In the genomic region with DNA sequence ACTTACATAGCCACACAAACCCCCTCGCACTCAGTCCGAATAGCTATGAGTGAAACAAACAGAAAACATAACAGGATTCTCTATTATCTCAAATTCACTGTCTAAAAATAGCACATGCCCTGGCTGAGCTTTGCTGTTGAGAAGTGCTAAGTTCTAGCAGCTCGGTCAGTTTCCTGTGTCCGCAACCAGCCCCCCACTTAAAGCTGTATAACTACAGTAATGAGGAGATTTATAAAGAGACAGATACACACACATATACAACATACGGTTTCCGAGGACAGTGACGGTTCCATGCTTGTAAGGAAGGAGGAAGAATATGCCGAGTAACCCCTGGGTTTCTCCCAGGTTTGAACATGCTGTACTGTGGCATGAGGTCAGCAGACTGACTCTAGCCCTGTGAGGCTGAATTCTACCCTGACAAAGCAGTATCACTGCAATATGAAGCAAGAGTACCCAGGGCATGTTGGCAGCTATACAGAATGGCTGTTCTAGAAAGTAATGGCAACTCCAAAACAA, we compare ENCODE assay signal across 8 mouse cellular contexts.
A peak's percentile ranks its signal among the peaks of the same experiment; 100 is the strongest.
DNase-seq lines count a peak whose midpoint lies in the region; ATAC-seq lines count a peak whose summit lies in the region.

No protein-coding gene starts in this region.

- WGBS in forebrain, embryonic 16.5 days, result 72% methylated on average over 8 of the region's 8 CpGs
- WGBS in forebrain, embryonic 12.5 days, result 89% methylated on average over 8 of the region's 8 CpGs
- 14% methylated on average over 8 of the region's 8 CpGs for WGBS in heart, embryonic 15.5 days
- 22% methylated on average over 8 of the region's 8 CpGs for WGBS in liver, embryonic 15.5 days (ENCODE audit: insufficient replicate concordance)

- H3K27ac ChIP-seq in forebrain, embryonic 16.5 days (ENCODE audit: low read length), result peak overlapping the region; percentile 20; the same call in 1 of the 2 replicates
- H3K27ac ChIP-seq in forebrain, embryonic 12.5 days, result no peak overlapping the region
- peak overlapping the region; percentile 95 for H3K27ac ChIP-seq in heart, embryonic 15.5 days
- 0 out of 2 replicates have a peak overlapping the region, but pooled peaks have one; percentile 33 for H3K27ac ChIP-seq in liver, embryonic 15.5 days (replicated peaks)

- no peaks in the 10 kb centered on the region for H3K36me3 ChIP-seq in forebrain, embryonic 16.5 days (ENCODE audit: control insufficient read depth, insufficient read depth)
- no peaks in the 10 kb centered on the region for H3K36me3 ChIP-seq in forebrain, embryonic 12.5 days (replicated peaks)
- no peaks in the 10 kb centered on the region for H3K36me3 ChIP-seq in heart, embryonic 15.5 days
- H3K36me3 ChIP-seq in liver, embryonic 15.5 days (replicated peaks), result no peaks in the 10 kb centered on the region

- no peaks in the 10 kb centered on the region for H3K9me3 ChIP-seq in forebrain, embryonic 16.5 days (ENCODE audit: control insufficient read depth, low read length)
- no peaks in the 10 kb centered on the region for H3K9me3 ChIP-seq in forebrain, embryonic 12.5 days
- H3K9me3 ChIP-seq in heart, embryonic 15.5 days (replicated peaks), result no peaks in the 10 kb centered on the region
- H3K9me3 ChIP-seq in liver, embryonic 15.5 days (replicated peaks), result no peaks in the 10 kb centered on the region

- no peak overlapping the region for H3K9ac ChIP-seq in forebrain, embryonic 16.5 days (replicated peaks; ENCODE audit: low read depth, low read length)
- no peak overlapping the region for H3K9ac ChIP-seq in forebrain, embryonic 12.5 days
- H3K9ac ChIP-seq in heart, embryonic 15.5 days, result 0 out of 2 replicates have a peak overlapping the region, but pooled peaks have one; percentile 26
- no peak overlapping the region for H3K9ac ChIP-seq in liver, embryonic 15.5 days

- peaks cover 10% of the 10 kb centered on the region for H3K4me1 ChIP-seq in forebrain, embryonic 16.5 days (replicated peaks; ENCODE audit: control insufficient read depth, insufficient read depth, low read length)
- peaks cover 15% of the 10 kb centered on the region; the same call in 1 of the 2 replicates for H3K4me1 ChIP-seq in forebrain, embryonic 12.5 days
- H3K4me1 ChIP-seq in heart, embryonic 15.5 days (replicated peaks), result peaks cover 46% of the 10 kb centered on the region
- H3K4me1 ChIP-seq in liver, embryonic 15.5 days (replicated peaks), result peaks cover 7% of the 10 kb centered on the region; the same call in 1 of the 2 replicates

- no peak overlapping the region for H3K4me2 ChIP-seq in forebrain, embryonic 16.5 days (ENCODE audit: low read length)
- no peak overlapping the region for H3K4me2 ChIP-seq in forebrain, embryonic 12.5 days
- H3K4me2 ChIP-seq in heart, embryonic 15.5 days, result peak overlapping the region; percentile 60
- H3K4me2 ChIP-seq in liver, embryonic 15.5 days, result no peak overlapping the region

- H3K27me3 ChIP-seq in forebrain, embryonic 16.5 days (replicated peaks; ENCODE audit: control insufficient read depth, insufficient read depth, low read length), result no peaks in the 10 kb centered on the region
- H3K27me3 ChIP-seq in forebrain, embryonic 12.5 days, result no peaks in the 10 kb centered on the region
- H3K27me3 ChIP-seq in heart, embryonic 15.5 days, result no peaks in the 10 kb centered on the region
- H3K27me3 ChIP-seq in liver, embryonic 15.5 days, result no peaks in the 10 kb centered on the region

- no peak overlapping the region for H3K4me3 ChIP-seq in forebrain, embryonic 16.5 days (replicated peaks; ENCODE audit: low read length)
- no peak overlapping the region for H3K4me3 ChIP-seq in forebrain, embryonic 12.5 days (replicated peaks)
- peak overlapping the region; percentile 25 for H3K4me3 ChIP-seq in heart, embryonic 15.5 days
- H3K4me3 ChIP-seq in liver, embryonic 15.5 days (replicated peaks), result no peak overlapping the region

- DNase-seq in cerebellum, postnatal 10 days, result peak; percentile 47 to 56
- DNase-seq in natural killer cell, adult 2 months (ENCODE audit: low spot score in 2 of 2), result peak; percentile 11 to 51
- no peak for DNase-seq in embryo, embryonic 10.5 days (ENCODE audit: low spot score)
- no peak for DNase-seq in layer of hippocampus, adult 9-10 months (ENCODE audit: low spot score)

- ATAC-seq in forebrain, embryonic 16.5 days, result no peak
- ATAC-seq in forebrain, embryonic 12.5 days (ENCODE audit: low FRiP score), result no peak
- ATAC-seq in heart, embryonic 15.5 days (replicated peaks; ENCODE audit: insufficient number of reproducible peaks, insufficient read depth, low FRiP score, low read depth), result peak; percentile 81
- ATAC-seq in liver, embryonic 15.5 days (ENCODE audit: insufficient read depth), result no peak

Comparison
In these comparisons a context has a peak if more than half of its experiments do, and no peak if none do; other contexts are left out.
1. DNase-seq: peak in cerebellum, postnatal 10 days (2 of 2) and natural killer cell, adult 2 months (2 of 2); none in embryo, embryonic 10.5 days (single experiment) and layer of hippocampus, adult 9-10 months (single experiment).